In genomic region chr1:107988076-107988475, GRCm38 (mm10) we compare ENCODE assay signal across 26 mouse cellular contexts.
DNase-seq lines count a peak whose midpoint lies in the region; ATAC-seq and TF ChIP-seq lines count a peak whose summit lies in the region.
"Had no signal": no experiment of that assay in that cellular context is flagged by ENCODE, and none has a peak within 500 bp of the region (broad histone marks: within the 10 kb centered on the region; RNA-seq: fewer than 3 reads in every experiment).

No protein-coding gene starts in this region.

- ATAC-seq in hindbrain, postnatal 0 days = no peak
- ATAC-seq in hindbrain, embryonic 13.5 days (ENCODE audit: low FRiP score) = no peak
- peak; percentile 62; the same call in 1 of the 2 replicates for ATAC-seq in lung, embryonic 14.5 days (ENCODE audit: insufficient read depth)
- no peak for ATAC-seq in lung, postnatal 0 days
- ATAC-seq in intestine, embryonic 16.5 days = no peak
- ATAC-seq: CD4-positive, CD25-positive, alpha-beta regulatory T cell, adult 4 months; forebrain, embryonic 13.5 days; forebrain, embryonic 16.5 days had no signal

- H3K4me3 ChIP-seq in hindbrain, postnatal 0 days (ENCODE audit: low read length) = no peak overlapping the region
- no peak overlapping the region for H3K4me3 ChIP-seq in hindbrain, embryonic 13.5 days
- H3K4me3 ChIP-seq in lung, embryonic 14.5 days (ENCODE audit: low read depth, low read length) = no peak overlapping the region
- H3K4me3 ChIP-seq in lung, postnatal 0 days (ENCODE audit: low read depth, low read length) = no peak overlapping the region
- H3K4me3 ChIP-seq in intestine, embryonic 16.5 days (ENCODE audit: low read length) = no peak overlapping the region
- H3K4me3 ChIP-seq: forebrain, embryonic 10.5 days; forebrain, embryonic 13.5 days; heart, adult 2 months; heart, embryonic 10.5 days; heart, embryonic 13.5 days had no signal

- H3K9me3 ChIP-seq in hindbrain, postnatal 0 days (ENCODE audit: low read length) = no peaks in the 10 kb centered on the region
- H3K9me3 ChIP-seq in hindbrain, embryonic 13.5 days = no peaks in the 10 kb centered on the region
- no peaks in the 10 kb centered on the region for H3K9me3 ChIP-seq in lung, embryonic 14.5 days (ENCODE audit: low read depth, low read length)
- no peaks in the 10 kb centered on the region for H3K9me3 ChIP-seq in lung, postnatal 0 days (ENCODE audit: low read length)
- H3K9me3 ChIP-seq in intestine, embryonic 16.5 days (ENCODE audit: control insufficient read depth, low read length) = no peaks in the 10 kb centered on the region
- H3K9me3 ChIP-seq: forebrain, embryonic 10.5 days; forebrain, embryonic 13.5 days; heart, embryonic 10.5 days; heart, embryonic 13.5 days had no signal

- DNase-seq in hindbrain, postnatal 0 days (ENCODE audit: low spot score) = peak; percentile 5
- DNase-seq in lung, embryonic 14.5 days = peak; percentile 66
- DNase-seq in lung, postnatal 0 days (ENCODE audit: low spot score) = no peak
- DNase-seq in embryo, embryonic 10.5 days (ENCODE audit: low spot score) = peak; percentile 31
- peak; percentile 37 for DNase-seq in embryo, embryonic 11 days
- DNase-seq in left cerebral cortex, adult 9 months (ENCODE audit: low spot score in 2 of 2) = no peak
- DNase-seq: adrenal gland, adult 2 months; adrenal gland, postnatal 14 days; cerebellum, adult 11 months; cerebellum, adult 2 months; cerebellum, adult 9-11 months; cerebellum, postnatal 25 days; gastrocnemius, postnatal 10 days; gastrocnemius, postnatal 36 days; heart, adult 2 months; heart, postnatal 14 days; heart, postnatal 4 days had no signal

- no peak for TF ChIP-seq EP300 in lung, postnatal 0 days (IDR thresholded peaks at IDR 0.05)

- H3K4me1 ChIP-seq in hindbrain, postnatal 0 days (ENCODE audit: insufficient read depth, low read length) = no peaks in the 10 kb centered on the region
- no peaks in the 10 kb centered on the region for H3K4me1 ChIP-seq in hindbrain, embryonic 13.5 days (replicated peaks)
- 0 out of 2 replicates have a peak, but pooled peaks cover 3% of the 10 kb centered on the region for H3K4me1 ChIP-seq in lung, embryonic 14.5 days (ENCODE audit: insufficient read depth)
- H3K4me1 ChIP-seq in lung, postnatal 0 days (ENCODE audit: insufficient read depth, low read depth, low read length) = no peaks in the 10 kb centered on the region
- H3K4me1 ChIP-seq in intestine, embryonic 16.5 days (ENCODE audit: control insufficient read depth, insufficient read depth, low read length) = no peaks in the 10 kb centered on the region
- H3K4me1 ChIP-seq: forebrain, embryonic 10.5 days; forebrain, embryonic 13.5 days; heart, embryonic 10.5 days; heart, embryonic 13.5 days had no signal

- H3K9ac ChIP-seq in hindbrain, postnatal 0 days (replicated peaks; ENCODE audit: low read length) = no peak overlapping the region
- no peak overlapping the region for H3K9ac ChIP-seq in hindbrain, embryonic 13.5 days
- H3K9ac ChIP-seq in lung, embryonic 14.5 days = no peak overlapping the region
- H3K9ac ChIP-seq in lung, postnatal 0 days (replicated peaks; ENCODE audit: low read depth) = no peak overlapping the region
- H3K9ac ChIP-seq in intestine, embryonic 16.5 days (ENCODE audit: low read depth, low read length) = no peak overlapping the region
- H3K9ac ChIP-seq: forebrain, embryonic 13.5 days; heart, embryonic 13.5 days; hindbrain, embryonic 14.5 days had no signal

- 58% methylated on average over 4 of the region's 4 CpGs for WGBS in hindbrain, postnatal 0 days
- 65% methylated on average over 4 of the region's 4 CpGs for WGBS in hindbrain, embryonic 13.5 days
- WGBS in lung, embryonic 14.5 days = 36% methylated on average over 4 of the region's 4 CpGs
- WGBS in lung, postnatal 0 days = 40% methylated on average over 4 of the region's 4 CpGs
- WGBS in intestine, embryonic 16.5 days = 56% methylated on average over 4 of the region's 4 CpGs

- H3K4me2 ChIP-seq in hindbrain, postnatal 0 days (ENCODE audit: low read depth, low read length) = no peak overlapping the region
- no peak overlapping the region for H3K4me2 ChIP-seq in hindbrain, embryonic 13.5 days
- no peak overlapping the region for H3K4me2 ChIP-seq in lung, embryonic 14.5 days
- H3K4me2 ChIP-seq in lung, postnatal 0 days (replicated peaks; ENCODE audit: low read depth, low read length) = no peak overlapping the region
- no peak overlapping the region for H3K4me2 ChIP-seq in intestine, embryonic 16.5 days (ENCODE audit: low read depth, low read length)
- H3K4me2 ChIP-seq: forebrain, embryonic 13.5 days; heart, embryonic 13.5 days; hindbrain, embryonic 14.5 days had no signal

- no peak overlapping the region for H3K27ac ChIP-seq in hindbrain, postnatal 0 days
- H3K27ac ChIP-seq in hindbrain, embryonic 13.5 days = no peak overlapping the region
- no peak overlapping the region for H3K27ac ChIP-seq in lung, embryonic 14.5 days (ENCODE audit: low read depth)
- no peak overlapping the region for H3K27ac ChIP-seq in lung, postnatal 0 days (ENCODE audit: low read length)
- H3K27ac ChIP-seq in intestine, embryonic 16.5 days (ENCODE audit: low read length) = no peak overlapping the region
- H3K27ac ChIP-seq: forebrain, embryonic 10.5 days; forebrain, embryonic 13.5 days; heart, adult 2 months; heart, embryonic 10.5 days; heart, embryonic 13.5 days; hindbrain, embryonic 14.5 days had no signal

- no peaks in the 10 kb centered on the region for H3K36me3 ChIP-seq in hindbrain, postnatal 0 days (ENCODE audit: insufficient read depth, low read length)
- no peaks in the 10 kb centered on the region for H3K36me3 ChIP-seq in hindbrain, embryonic 13.5 days
- H3K36me3 ChIP-seq in lung, embryonic 14.5 days (ENCODE audit: insufficient read depth) = no peaks in the 10 kb centered on the region
- H3K36me3 ChIP-seq in lung, postnatal 0 days (ENCODE audit: insufficient read depth, low read length) = no peaks in the 10 kb centered on the region
- H3K36me3 ChIP-seq in intestine, embryonic 16.5 days (ENCODE audit: control insufficient read depth, insufficient read depth, low read length) = no peaks in the 10 kb centered on the region
- H3K36me3 ChIP-seq: forebrain, embryonic 10.5 days; heart, embryonic 10.5 days; heart, embryonic 13.5 days had no signal

- H3K27me3 ChIP-seq in hindbrain, postnatal 0 days (ENCODE audit: insufficient read depth, low read length) = no peaks in the 10 kb centered on the region
- no peaks in the 10 kb centered on the region for H3K27me3 ChIP-seq in hindbrain, embryonic 13.5 days
- H3K27me3 ChIP-seq in lung, embryonic 14.5 days (ENCODE audit: insufficient read depth, low read length) = no peaks in the 10 kb centered on the region
- no peaks in the 10 kb centered on the region for H3K27me3 ChIP-seq in lung, postnatal 0 days (replicated peaks; ENCODE audit: insufficient read depth, low read length)
- H3K27me3 ChIP-seq in intestine, embryonic 16.5 days (replicated peaks; ENCODE audit: control insufficient read depth, insufficient read depth, low read length) = no peaks in the 10 kb centered on the region
- H3K27me3 ChIP-seq: forebrain, embryonic 13.5 days; heart, embryonic 13.5 days had no signal

- TF ChIP-seq CTCF in hindbrain, postnatal 0 days (IDR thresholded peaks at IDR 0.05; ENCODE audit: low read depth) = no peak
- no peak for TF ChIP-seq CTCF in lung, embryonic 14.5 days (IDR thresholded peaks at IDR 0.05; ENCODE audit: low read depth)
- TF ChIP-seq CTCF in lung, postnatal 0 days (IDR thresholded peaks at IDR 0.05) = no peak

Comparison
In these comparisons a context has a peak if more than half of its experiments do, and no peak if none do; other contexts are left out.
1. DNase-seq: peak in hindbrain, postnatal 0 days (single experiment), lung, embryonic 14.5 days (single experiment), embryo, embryonic 10.5 days (single experiment) and embryo, embryonic 11 days (single experiment); none in lung, postnatal 0 days (single experiment) and left cerebral cortex, adult 9 months (0 of 2).